Mouse (Mus musculus): ENCODE measurements around the gene Gja8. TPM values are rescaled to one million over a fixed set of nuclear protein-coding genes. Genes with fewer than 3 reads are reported as not detected.

The Gja8 gene
- polyA plus RNA-seq (2012; rRNA removed) (0.01 TPM in 1 of 2 replicates, not detected in the other), polyA plus RNA-seq (2014; fragmentation: Nextera tagmentation; extraction: Ambion mirVana) (not detected in 2 replicates)

GRCm38 (mm10) chr3:96925920-96926319 lies at the start of gene Gja8:
Gja8 (minus strand) TSS chr3:96926020.
- WGBS, result 50% methylated on average over 6 of the region's 6 CpGs

GRCm38 (mm10) chr3:96974467-96974866 lies 48.6 kb upstream of the Gja8 start:
- Histone ChIP-seq H3K9me3 (ENCODE audit: control insufficient read depth, low read length) (no peaks in the 10 kb centered on the region), H3K4me3 (replicated peaks; ENCODE audit: low read length) (no peak overlapping the region), H3K4me1 (ENCODE audit: control insufficient read depth, insufficient read depth, low read length) (no peaks in the 10 kb centered on the region), H3K27ac (replicated peaks; ENCODE audit: low read depth, low read length) (no peak overlapping the region), H3K9ac (ENCODE audit: low read depth, low read length, severe bottlenecking) (no peak overlapping the region), H3K4me2 (replicated peaks; ENCODE audit: low read depth, low read length, severe bottlenecking) (no peak overlapping the region), H3K36me3 (ENCODE audit: control insufficient read depth, insufficient read depth, low read length) (no peaks in the 10 kb centered on the region), H3K27me3 (ENCODE audit: control insufficient read depth, insufficient read depth, low read length) (no peaks in the 10 kb centered on the region)
- no peak for DNase-seq (ENCODE audit: low spot score)
- 88% methylated on average over 7 of the region's 7 CpGs for WGBS
- no peak for ATAC-seq (ENCODE audit: low FRiP score, low read depth)
- TF ChIP-seq POLR2A (IDR thresholded peaks at IDR 0.05; ENCODE audit: borderline replicate concordance, extremely low read depth, insufficient read depth, insufficient read length), result no peak

More at GRCm38 (mm10) chr3:96925920-96926319, at the start of gene Gja8:
- ATAC-seq (ENCODE audit: low FRiP score, low read depth) (no peak), DNase-seq (ENCODE audit: low spot score) (no peak)
- Histone ChIP-seq H3K36me3 (ENCODE audit: control insufficient read depth, insufficient read depth, low read length) (no peaks in the 10 kb centered on the region), H3K27me3 (ENCODE audit: control insufficient read depth, insufficient read depth, low read length) (no peaks in the 10 kb centered on the region), H3K4me2 (replicated peaks; ENCODE audit: low read depth, low read length, severe bottlenecking) (no peak within 1 kb of the TSS), H3K27ac (replicated peaks; ENCODE audit: low read depth, low read length) (no peak within 1 kb of the TSS), H3K4me1 (ENCODE audit: control insufficient read depth, insufficient read depth, low read length) (peaks cover under 1% of the 10 kb centered on the region; the same call in 1 of the 2 replicates), H3K4me3 (replicated peaks; ENCODE audit: low read length) (no peak within 1 kb of the TSS), H3K9me3 (ENCODE audit: control insufficient read depth, low read length) (no peaks in the 10 kb centered on the region), H3K9ac (ENCODE audit: low read depth, low read length, severe bottlenecking) (no peak within 1 kb of the TSS)
- TF ChIP-seq POLR2A (IDR thresholded peaks at IDR 0.05; ENCODE audit: borderline replicate concordance, extremely low read depth, insufficient read depth, insufficient read length), result no peak

GRCm38 (mm10) chr3:96970986-96971385 lies 45.2 kb upstream of the Gja8 start:
- DNase-seq (ENCODE audit: low spot score), result no peak
- no peaks in the 10 kb centered on the region for H3K9me3 ChIP-seq (ENCODE audit: control insufficient read depth, low read length)
- no peak overlapping the region for H3K4me3 ChIP-seq (replicated peaks; ENCODE audit: low read length)
- no peak overlapping the region for H3K9ac ChIP-seq (ENCODE audit: low read depth, low read length, severe bottlenecking)
- ATAC-seq (ENCODE audit: low FRiP score, low read depth), result no peak
- WGBS, result 41% methylated on average over 7 of the region's 7 CpGs
- H3K27ac ChIP-seq (replicated peaks; ENCODE audit: low read depth, low read length), result no peak overlapping the region
- no peaks in the 10 kb centered on the region for H3K27me3 ChIP-seq (ENCODE audit: control insufficient read depth, insufficient read depth, low read length)
- no peak overlapping the region for H3K4me2 ChIP-seq (replicated peaks; ENCODE audit: low read depth, low read length, severe bottlenecking)
- H3K4me1 ChIP-seq (ENCODE audit: control insufficient read depth, insufficient read depth, low read length), result no peaks in the 10 kb centered on the region
- no peak for TF ChIP-seq POLR2A (IDR thresholded peaks at IDR 0.05; ENCODE audit: borderline replicate concordance, extremely low read depth, insufficient read depth, insufficient read length)
- no peaks in the 10 kb centered on the region for H3K36me3 ChIP-seq (ENCODE audit: control insufficient read depth, insufficient read depth, low read length)

GRCm38 (mm10) chr3:96963088-96964034 lies 37.5 kb upstream of the Gja8 start:
- DNase-seq (ENCODE audit: low spot score), result no peak
- ATAC-seq (ENCODE audit: low FRiP score, low read depth), result no peak
- Histone ChIP-seq H3K4me1 (ENCODE audit: control insufficient read depth, insufficient read depth, low read length) (no peaks in the 10 kb centered on the region), H3K4me3 (replicated peaks; ENCODE audit: low read length) (no peak overlapping the region), H3K36me3 (ENCODE audit: control insufficient read depth, insufficient read depth, low read length) (no peaks in the 10 kb centered on the region), H3K27me3 (ENCODE audit: control insufficient read depth, insufficient read depth, low read length) (no peaks in the 10 kb centered on the region), H3K27ac (replicated peaks; ENCODE audit: low read depth, low read length) (no peak overlapping the region), H3K9me3 (ENCODE audit: control insufficient read depth, low read length) (no peaks in the 10 kb centered on the region), H3K9ac (ENCODE audit: low read depth, low read length, severe bottlenecking) (no peak overlapping the region), H3K4me2 (replicated peaks; ENCODE audit: low read depth, low read length, severe bottlenecking) (no peak overlapping the region)
- WGBS, result 66% methylated on average over 12 of the region's 12 CpGs
- no peak for TF ChIP-seq POLR2A (IDR thresholded peaks at IDR 0.05; ENCODE audit: borderline replicate concordance, extremely low read depth, insufficient read depth, insufficient read length)

- Histone ChIP-seq H3K4me2 (replicated peaks; ENCODE audit: low read depth, low read length, severe bottlenecking) (no peak overlapping the region), H3K36me3 (ENCODE audit: control insufficient read depth, insufficient read depth, low read length) (no peaks in the 10 kb centered on the region), H3K4me3 (replicated peaks; ENCODE audit: low read length) (no peak overlapping the region), H3K9ac (ENCODE audit: low read depth, low read length, severe bottlenecking) (no peak overlapping the region), H3K27ac (replicated peaks; ENCODE audit: low read depth, low read length) (no peak overlapping the region), H3K9me3 (ENCODE audit: control insufficient read depth, low read length) (no peaks in the 10 kb centered on the region), H3K27me3 (ENCODE audit: control insufficient read depth, insufficient read depth, low read length) (no peaks in the 10 kb centered on the region), H3K4me1 (ENCODE audit: control insufficient read depth, insufficient read depth, low read length) (no peaks in the 10 kb centered on the region)
- DNase-seq (ENCODE audit: low spot score) (no peak), ATAC-seq (ENCODE audit: low FRiP score, low read depth) (no peak)
- TF ChIP-seq POLR2A (IDR thresholded peaks at IDR 0.05; ENCODE audit: borderline replicate concordance, extremely low read depth, insufficient read depth, insufficient read length), result no peak
- WGBS, result 18% methylated on average over 8 of the region's 8 CpGs
Observed at GRCm38 (mm10) chr3:96960597-96960996, 34.8 kb upstream of the Gja8 start.
